Mouse (Mus musculus) B cell, adult 67 days (primary cell): ENCODE measurements around the gene Gpr85. TPM values are rescaled to one million over a fixed set of nuclear protein-coding genes. Genes with fewer than 3 reads are reported as not detected.

Experiments
- total RNA-seq, 2 experiments: library from RNA; stranded (reverse); gene quantifications; 4 replicates each; pipeline ENCODE4 v1.2.4; 2023

The Gpr85 gene
- under 1 TPM in 1 of 2 experiments, not detected in 1; 0.24 TPM for total RNA-seq

DNA sequence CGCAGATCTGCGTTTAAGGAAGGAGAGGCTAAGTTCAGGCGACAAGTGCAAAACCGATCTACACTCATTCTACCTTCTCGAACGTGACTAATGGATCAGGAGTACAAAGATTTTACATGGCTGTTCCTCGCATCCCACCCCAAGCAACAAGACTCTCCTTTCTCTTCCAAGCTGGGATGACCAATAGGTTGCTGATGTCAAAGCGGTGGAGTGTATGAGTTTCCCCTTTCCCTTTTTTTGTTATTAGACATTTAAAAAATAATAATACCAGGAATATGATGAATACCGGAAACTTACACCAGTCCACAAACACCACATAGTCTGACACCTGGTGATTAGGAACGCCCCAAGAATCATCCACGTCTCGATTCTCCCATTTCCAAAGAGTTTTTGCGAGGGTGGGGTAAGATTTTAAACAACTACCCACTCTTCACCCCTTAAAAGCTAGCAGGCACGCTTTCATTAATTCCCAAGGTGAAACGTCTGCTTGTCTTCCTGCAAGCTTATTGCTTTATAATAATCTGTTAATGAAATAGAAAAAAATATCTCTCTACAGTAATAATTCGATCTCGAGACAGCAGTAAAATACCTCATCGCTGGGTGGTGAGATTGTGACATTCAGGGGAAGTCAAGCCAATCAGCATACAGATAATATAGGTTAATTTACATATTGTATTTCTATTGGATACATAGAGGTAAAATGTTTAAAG, at the start of gene Gpr85:
Gpr85 (minus strand) TSS at position 598 of the 710 bp plus-strand sequence.

DNA sequence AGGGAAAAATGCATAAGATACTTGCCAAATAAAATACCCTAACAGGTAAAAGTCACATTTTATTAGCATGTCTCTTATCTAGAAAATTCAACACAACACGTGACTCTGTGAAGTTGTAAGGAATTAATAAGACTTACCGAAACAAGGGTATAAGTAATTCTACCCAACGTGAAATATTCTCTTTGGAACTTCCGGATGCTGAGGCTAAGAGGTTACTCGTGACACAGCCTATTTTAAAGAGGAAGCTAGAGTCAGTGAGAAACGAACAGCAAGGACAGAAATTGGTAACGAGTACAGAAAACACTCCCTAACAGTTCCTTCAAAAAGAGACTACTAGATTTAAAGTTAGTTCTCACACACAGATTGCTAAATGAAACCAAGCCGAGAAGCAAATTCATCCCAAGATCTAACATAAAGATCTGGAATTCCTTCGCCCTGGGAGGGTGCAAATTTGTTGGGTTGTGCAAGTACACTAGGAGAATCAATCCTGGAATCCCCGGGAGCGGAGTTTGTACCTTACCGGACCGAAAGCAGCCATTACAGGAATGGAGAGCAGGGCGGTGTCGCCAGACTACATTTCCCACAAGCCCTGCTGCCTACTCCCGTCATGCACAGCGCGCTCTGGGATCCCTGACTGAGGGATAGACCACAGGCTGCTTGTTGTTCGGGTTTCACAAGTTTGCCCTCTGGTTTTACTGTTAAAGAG, 31.3 kb upstream of the Gpr85 start, which contains the start of gene 2610001J05Rik:
2610001J05Rik (minus strand) TSS at position 600 of the 706 bp plus-strand sequence.

Other genes with a start within 250 kb of the Gpr85 start
- gene Tmem168, start 231.8 kb downstream of the Gpr85 start, total RNA-seq = 10 to 100 TPM; 55.8 to 56.1 TPM
- gene Bmt2, start 162.0 kb downstream of the Gpr85 start, total RNA-seq = 10 to 100 TPM; 26.9 to 27.2 TPM
- gene 2610001J05Rik, start 31.6 kb upstream of the Gpr85 start, total RNA-seq = 10 to 100 TPM; 31.2 to 35.1 TPM